Mouse (Mus musculus) stomach, postnatal 0 days (tissue): ENCODE data around the gene Ppp1r16b.

Experiments used
- CTCF ChIP-seq: IDR thresholded peaks from 2 replicates; pipeline ENCODE4 v1.5.1; 2016; ENCODE audit warnings: antibody characterized with exemption, low read depth, mild to moderate bottlenecking, moderate library complexity
- EP300 ChIP-seq: optimal IDR thresholded peaks from 2 replicates; pipeline ENCODE3; 2016; ENCODE audit warnings: antibody characterized with exemption

DNA sequence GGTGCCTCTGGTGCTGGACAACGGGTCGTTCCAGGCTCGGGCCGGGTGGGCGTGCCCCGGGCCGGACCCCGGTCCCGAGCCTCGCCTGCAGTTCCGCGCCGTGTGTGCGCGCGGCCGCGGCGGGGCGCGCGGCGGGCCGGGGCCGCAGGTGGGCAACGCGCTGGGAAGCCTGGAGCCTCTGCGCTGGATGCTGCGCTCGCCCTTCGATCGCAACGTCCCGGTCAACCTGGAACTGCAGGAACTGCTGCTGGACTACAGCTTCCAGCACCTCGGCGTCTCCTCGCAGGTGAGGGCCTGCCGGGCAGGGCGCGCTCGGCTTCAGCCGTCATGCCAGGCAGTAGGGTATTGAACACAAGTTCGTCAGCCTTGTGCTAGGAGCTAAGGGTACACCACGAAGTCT lies 40.0 kb upstream of the Ppp1r16b start:
- no peak for TF ChIP-seq CTCF
- TF ChIP-seq EP300 = no peak
